Mouse (Mus musculus): ENCODE measurements around the gene Tox3.
A peak's percentile ranks its signal among the peaks of the same experiment; 100 is the strongest.

Tox3 gene

DNA sequence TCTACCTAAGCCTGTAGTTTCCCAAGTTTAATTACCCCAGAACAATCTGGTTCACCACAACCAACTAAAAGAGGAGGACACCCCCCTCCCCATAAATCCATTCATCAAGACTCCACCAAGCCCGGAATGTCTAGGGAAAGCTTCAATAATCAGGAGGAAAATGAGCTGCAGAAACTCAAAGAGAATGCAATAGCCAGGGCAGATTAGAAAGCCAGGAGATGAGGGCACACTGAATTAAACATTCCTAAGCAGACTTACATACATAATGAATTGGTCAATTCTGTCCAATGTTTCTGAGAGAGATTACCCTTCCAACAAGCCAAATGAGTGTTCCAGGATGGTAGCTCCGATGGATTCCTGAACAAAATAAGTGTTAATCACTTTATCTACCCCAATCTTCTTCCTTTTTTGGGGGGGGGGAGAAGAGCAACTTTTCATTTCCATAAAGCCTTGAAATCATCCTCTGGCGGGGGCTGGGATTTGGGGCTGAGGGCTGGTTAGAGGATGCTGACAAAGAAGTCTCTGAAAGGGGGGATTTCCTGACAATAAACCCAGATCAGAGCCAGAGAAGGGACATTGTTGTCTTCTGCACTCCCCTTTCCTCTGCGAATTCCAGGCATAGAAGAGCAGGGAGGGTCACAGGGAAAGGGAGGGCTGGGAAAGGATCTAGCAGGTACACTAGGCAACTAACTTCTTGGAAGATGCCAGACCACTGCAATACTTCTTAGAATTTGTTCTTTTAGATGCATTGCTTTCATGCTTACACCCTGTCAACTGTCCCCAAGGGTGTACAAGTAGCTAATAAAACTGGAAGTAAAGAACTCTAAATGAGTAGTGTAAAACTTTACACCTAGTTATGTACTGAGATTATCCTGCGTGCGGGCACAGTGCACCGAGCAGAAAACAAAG lies 17.5 kb downstream of the Tox3 start:
- DNase-seq (ENCODE audit: low spot score), result no peak

DNA sequence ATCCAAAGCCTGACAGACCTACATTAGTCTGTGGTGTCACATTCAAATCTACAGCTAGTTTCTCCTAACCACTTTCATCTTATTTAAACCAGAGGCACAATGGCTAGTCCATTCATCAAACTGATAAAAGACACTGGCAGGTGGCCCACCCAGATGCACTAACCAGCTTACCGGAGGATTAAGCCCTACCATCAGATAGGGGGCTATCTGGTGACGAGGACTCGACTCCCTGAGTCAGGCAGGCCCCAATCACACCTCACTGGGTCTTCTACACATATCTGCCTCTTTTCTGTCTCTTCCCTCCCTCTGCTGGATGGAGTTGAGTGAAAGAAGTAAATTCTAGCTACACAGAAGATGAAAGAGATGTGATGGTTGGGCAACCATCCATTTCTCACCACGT lies 24.3 kb downstream of the Tox3 start:
- DNase-seq (ENCODE audit: low spot score), result no peak

DNA sequence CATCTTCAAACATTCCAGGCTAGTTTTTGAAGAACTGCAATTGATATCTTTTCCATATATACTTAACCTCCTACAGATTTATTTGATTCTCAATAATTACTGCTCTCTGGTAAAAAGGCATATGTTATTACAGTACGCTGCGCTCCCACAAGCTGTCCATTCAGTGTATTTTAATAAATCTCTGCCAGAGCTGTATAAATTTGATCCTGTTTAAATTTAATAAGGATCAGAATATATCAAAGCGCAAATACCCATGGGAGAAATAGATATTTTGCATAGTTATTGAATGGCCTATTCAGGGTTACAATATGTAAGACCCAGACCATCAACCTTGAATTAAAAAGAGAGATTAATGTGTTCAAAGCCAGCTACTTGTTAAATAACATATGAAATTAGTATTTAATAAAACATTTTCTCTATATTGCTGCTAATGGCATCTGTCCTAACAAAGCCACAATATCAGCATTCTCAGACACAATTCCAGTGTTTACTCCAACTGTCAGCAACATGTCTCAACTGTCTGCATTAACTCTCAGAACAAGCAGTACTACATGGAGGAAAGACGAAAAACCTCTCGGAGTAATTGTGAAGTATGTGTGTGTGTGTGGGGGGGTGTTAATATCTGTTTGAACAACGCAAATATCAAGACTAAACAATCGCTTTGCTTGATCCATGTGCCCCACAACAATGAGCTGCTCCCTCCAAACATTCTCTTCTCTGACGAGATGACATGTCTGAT lies 25.3 kb downstream of the Tox3 start:
- DNase-seq (ENCODE audit: low spot score), result no peak

- no peak for DNase-seq (ENCODE audit: low spot score)
Measured at GRCm38 (mm10) chr8:90321255-90321654, 26.9 kb downstream of the Tox3 start.

DNA sequence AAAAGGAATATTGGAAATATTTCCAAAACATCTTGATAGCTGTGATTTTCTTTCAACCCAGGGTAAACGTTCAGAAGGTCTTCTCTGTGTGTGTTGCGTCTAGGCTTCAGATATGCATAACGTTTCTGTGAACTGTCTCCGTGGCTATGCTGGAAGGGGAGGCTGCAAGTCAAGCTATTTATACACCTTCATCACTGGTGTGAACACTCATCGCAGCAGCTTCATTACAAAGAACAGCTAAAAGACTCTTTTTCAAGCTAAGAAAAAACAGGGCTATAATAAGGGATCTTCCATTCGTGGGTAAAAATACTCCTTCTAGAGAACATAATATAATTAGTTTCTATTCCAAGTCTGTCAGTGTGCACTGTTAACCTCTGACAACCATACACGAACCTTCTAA lies 33.8 kb downstream of the Tox3 start:
- no peak for DNase-seq (ENCODE audit: low spot score)

DNA sequence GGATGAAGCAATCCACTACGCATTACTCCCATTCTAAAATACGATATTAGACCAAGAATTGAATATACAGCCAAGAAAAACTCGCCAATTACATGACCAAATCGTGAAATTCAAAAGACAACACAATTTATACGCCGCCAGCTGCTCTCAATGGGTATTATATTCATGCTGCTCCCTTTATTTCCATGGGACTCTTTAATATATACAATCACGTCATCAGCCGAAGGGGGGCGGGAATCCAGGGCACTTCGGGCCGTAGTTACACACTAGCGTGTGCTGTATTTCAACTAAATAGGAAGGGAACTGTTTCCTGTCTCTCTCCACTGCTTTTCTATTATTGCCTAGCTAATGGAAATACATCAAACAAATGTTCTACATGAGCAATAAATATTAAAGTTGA lies 45.2 kb downstream of the Tox3 start:
- DNase-seq (ENCODE audit: low spot score), result no peak

- peak; percentile 19 for DNase-seq (ENCODE audit: low spot score)
Measured at GRCm38 (mm10) chr8:90302252-90302651, 45.9 kb downstream of the Tox3 start.

- no peak for DNase-seq (ENCODE audit: low spot score)
Measured at GRCm38 (mm10) chr8:90301543-90301942, 46.6 kb downstream of the Tox3 start.

GRCm38 (mm10) chr8:90300973-90301372 lies 47.2 kb downstream of the Tox3 start:
- DNase-seq (ENCODE audit: low spot score), result no peak

- DNase-seq (ENCODE audit: low spot score), result no peak
Measured at GRCm38 (mm10) chr8:90294061-90294460, 54.1 kb downstream of the Tox3 start.

- no peak for DNase-seq (ENCODE audit: low spot score)
Measured at GRCm38 (mm10) chr8:90290811-90291210, 57.3 kb downstream of the Tox3 start.

DNA sequence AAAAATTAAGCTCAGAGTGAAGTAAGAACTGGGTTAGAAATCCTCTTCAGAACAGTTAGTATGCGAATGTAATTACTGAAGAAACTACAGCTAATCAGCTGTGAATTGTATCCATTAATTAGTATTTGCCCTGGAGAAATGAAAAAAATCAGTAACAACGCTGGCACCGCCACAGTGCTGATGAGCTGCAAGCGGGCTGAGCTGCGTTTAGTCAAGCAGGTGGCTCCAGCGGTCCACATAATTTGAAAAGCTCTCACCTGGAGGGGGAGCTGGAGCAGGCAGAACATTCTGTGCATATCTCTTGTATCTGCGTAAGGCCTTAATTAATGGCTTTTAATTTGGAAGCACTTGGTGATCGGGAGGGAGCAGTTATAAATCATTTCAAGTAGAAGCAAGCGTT lies 71.4 kb downstream of the Tox3 start:
- DNase-seq (ENCODE audit: low spot score), result no peak

- DNase-seq (ENCODE audit: low spot score), result no peak
Measured at GRCm38 (mm10) chr8:90273182-90273581, 75.0 kb downstream of the Tox3 start.

DNA sequence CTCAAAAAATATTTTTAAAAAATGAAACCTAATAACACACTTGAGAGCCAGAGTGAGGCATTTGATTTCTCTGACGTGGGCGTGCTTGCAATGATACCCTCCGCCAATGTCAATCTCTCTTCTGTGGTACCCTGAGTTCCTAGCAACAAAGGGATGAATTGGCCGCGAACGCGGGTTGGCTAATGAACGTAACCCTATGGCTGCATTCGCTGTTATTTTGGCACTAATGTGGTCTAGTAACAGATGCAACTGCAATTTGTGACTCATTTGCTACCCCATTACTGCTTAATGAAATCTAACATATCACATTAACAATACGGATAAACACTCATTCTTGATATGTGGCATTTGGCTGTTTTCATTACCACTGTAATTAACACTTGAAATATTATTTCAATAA lies 76.2 kb downstream of the Tox3 start:
- peak; percentile 14 for DNase-seq (ENCODE audit: low spot score)

GRCm38 (mm10) chr8:90267698-90268256 lies 80.4 kb downstream of the Tox3 start:
- DNase-seq (ENCODE audit: low spot score), result no peak

- DNase-seq (ENCODE audit: low spot score), result no peak
Measured at GRCm38 (mm10) chr8:90266986-90267385, 81.2 kb downstream of the Tox3 start.

GRCm38 (mm10) chr8:90266239-90266638 lies 81.9 kb downstream of the Tox3 start:
- no peak for DNase-seq (ENCODE audit: low spot score)

DNA sequence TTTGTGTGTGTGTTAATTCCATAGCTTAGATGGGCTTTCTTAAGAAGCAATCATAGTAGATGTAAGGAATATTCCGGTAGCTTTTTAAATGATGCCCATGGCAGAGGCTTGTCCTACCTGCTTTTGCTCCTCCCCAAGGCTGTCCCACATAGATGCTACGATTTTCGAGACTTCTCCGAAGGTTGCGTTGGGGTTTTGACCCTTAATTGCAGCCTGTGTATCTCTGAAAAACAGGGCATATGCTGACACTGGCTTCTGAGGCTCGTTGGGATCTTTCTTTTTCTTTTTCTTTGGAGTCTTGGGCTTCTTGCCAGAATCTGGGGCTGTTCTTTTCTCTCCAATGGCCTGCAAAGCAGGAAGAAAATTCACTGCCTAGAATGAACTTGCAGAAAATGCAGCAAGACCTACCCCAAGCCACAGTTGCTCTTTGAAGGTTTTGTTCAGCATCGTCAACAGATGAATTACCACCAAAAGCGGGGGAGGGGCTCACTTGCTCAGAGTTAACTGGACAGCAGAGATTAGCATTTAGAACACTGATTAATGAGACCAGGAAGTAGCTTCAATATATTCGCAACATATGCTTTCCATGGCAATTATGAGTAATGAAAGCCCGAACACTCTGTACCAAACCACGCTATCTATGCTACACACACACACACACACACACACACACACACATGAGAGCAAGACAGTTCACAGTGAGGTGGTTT lies 93.8 kb downstream of the Tox3 start:
- peak; percentile 20 for DNase-seq (ENCODE audit: low spot score)

DNA sequence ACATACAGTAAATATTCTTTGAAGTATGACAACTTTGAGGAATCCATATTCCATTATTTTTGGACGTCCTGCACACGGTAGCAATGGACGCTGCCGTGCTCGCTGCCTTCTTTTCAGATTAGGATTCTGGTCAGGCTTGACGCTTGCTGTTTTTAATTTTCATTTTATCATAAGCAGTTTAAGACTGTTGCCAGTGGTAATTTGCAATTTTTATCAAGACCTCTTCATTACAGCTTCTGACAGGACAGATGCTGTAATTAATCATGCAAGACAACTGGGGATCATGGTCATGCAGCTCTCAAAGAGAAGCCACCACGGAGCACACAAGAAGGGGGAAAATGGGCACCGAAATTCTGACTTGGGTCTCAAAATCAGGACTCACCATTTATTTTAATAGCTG lies 101.8 kb downstream of the Tox3 start:
- no peak for DNase-seq (ENCODE audit: low spot score)

- no peak for DNase-seq (ENCODE audit: low spot score)
Measured at GRCm38 (mm10) chr8:90245828-90246227, 102.3 kb downstream of the Tox3 start.

- no peak for DNase-seq (ENCODE audit: low spot score)
Measured at GRCm38 (mm10) chr8:90245187-90245586, 103.0 kb downstream of the Tox3 start.

GRCm38 (mm10) chr8:90244458-90245145 lies 103.5 kb downstream of the Tox3 start:
- DNase-seq (ENCODE audit: low spot score), result peak; percentile 12

Data from layer of hippocampus, adult 11-12 months (tissue).